Mouse (Mus musculus) E14TG2a.4 (cell line): ENCODE results near the gene Stk10.

ENCODE experiments used
- CTCF ChIP-seq: conservative IDR thresholded peaks from 2 replicates; pipeline ENCODE4 v1.5.1; 2014; ENCODE audit warnings: low read length
- POU5F1 ChIP-seq: IDR thresholded peaks from 2 replicates; pipeline ENCODE4 v1.6.1; 2014; ENCODE audit warnings: low read length, borderline replicate concordance

DNA sequence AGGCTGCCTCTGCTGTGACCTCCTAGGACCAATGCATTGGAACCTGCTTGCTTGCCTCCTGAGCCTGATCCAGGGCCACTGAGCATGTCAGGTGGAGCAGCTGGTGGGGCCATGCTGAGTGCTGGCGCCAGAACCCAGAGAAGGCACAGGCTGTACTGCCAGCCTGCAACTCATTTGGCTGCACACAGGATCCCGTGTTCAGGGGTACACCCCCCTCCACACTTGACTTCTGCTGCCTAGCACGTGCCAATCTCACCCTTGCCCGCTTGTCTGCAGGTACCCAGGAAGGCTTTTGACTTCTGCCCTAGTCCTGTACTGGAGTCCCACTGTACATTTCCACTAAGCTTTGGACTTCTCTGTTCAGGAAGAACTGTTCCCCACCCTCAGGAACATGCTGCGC, 90.1 kb downstream of the Stk10 start:
- no peak for TF ChIP-seq POU5F1
- TF ChIP-seq CTCF: no peak
